Mouse (Mus musculus): ENCODE results near the gene Exoc6b. TPM values are rescaled to one million over a fixed set of nuclear protein-coding genes. Genes with fewer than 3 reads are reported as not detected.

Gene Exoc6b
- 50.9 TPM for polyA plus RNA-seq (2015; fragmentation: Illumina TruSeq; extraction: RNeasy Lipid Tissue Mini Kit (QIAGEN cat#74804); ENCODE audit: low read depth, low replicate concordance)

DNA sequence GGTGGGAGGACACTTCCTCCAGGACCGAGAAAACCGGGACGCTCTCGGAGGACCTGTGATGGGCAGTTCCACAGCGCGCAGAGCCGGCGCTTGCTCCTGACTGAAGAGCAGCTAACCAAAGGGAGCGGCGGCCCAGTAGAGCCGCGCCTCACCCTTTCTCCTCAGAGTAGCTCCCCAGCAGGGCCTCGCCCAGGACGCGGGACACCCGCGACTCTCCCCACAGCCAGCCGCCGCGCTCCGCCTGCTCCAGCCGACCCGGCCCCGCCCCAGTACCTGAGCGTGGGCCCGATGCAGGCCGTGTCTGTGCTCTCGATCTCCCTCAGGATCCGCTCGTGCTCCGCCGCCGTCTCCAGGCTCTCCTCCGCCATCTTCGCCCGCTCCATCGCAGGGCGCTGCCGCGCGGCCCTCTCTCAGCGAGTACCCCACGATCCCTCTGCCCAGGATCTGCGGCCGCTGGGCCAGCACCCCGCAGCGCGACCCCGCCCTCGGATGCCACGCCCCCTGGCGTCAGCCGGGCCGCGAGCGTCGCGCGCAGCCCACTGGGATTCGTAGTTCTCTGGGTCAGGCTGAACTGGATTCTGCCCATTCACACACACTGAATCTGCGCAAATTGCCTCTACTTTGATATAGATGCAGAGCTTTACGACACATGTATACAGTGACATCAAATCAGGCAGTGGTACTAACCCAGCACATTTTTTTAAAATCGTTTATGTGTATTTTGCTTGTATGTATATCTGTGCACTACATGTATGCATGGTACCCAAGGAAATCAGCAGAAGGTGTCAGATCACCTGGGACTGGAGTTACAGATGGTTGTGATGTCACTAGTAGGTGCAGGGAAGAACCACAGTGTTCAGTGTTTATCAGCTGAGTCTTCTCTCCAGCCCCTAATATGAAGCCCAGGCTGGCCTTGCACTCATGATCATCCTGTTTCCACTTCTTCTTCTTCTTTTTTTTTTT lies at the start of gene Exoc6b:
TSS of gene Exoc6b (minus strand) at position 491 of the 963 bp plus-strand sequence.

DNA sequence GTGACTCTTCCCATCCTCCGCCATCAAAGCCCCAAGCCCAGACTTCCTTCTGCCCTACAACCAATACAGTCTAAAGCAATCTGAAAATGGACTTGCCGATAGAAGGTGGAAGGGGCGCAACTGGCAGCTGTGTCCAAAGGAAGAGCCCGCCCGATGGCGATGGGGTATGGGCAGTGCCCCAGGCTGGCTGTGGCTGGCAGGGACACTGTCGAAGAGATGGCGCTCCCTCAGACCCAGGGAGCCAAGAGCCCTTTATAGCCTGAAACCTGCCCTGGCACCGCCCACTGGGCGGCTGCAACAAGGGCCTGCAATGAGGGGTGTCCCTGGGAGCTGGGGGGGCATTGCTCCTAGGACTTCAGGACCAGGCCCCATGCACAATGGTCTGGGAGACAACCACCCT lies 475.6 kb downstream of the Exoc6b start, which contains the start of gene Cyp26b1:
TSS of gene Cyp26b1 (minus strand) at position 216 of the 400 bp plus-strand sequence.

Other genes with a start within 250 kb of the Exoc6b start
- gene Spr, start 68.3 kb upstream of the Exoc6b start, polyA plus RNA-seq (2015; fragmentation: Illumina TruSeq; extraction: RNeasy Lipid Tissue Mini Kit (QIAGEN cat#74804); ENCODE audit: low read depth, low replicate concordance), result 48.8 TPM
- gene Emx1, start 117.9 kb upstream of the Exoc6b start, polyA plus RNA-seq (2015; fragmentation: Illumina TruSeq; extraction: RNeasy Lipid Tissue Mini Kit (QIAGEN cat#74804); ENCODE audit: low read depth, low replicate concordance), result 21.0 TPM